Mouse (Mus musculus): ENCODE results near the gene Rgmb. TPM values are rescaled to one million over a fixed set of nuclear protein-coding genes. Genes with fewer than 3 reads are reported as not detected.
A peak's percentile ranks its signal among the peaks of the same experiment; 100 is the strongest.

Rgmb gene
- polyA plus RNA-seq, 1 experiment from 2014 or later = 12.9 TPM

- H3K36me3 ChIP-seq (ENCODE audit: control insufficient read depth, insufficient read depth, low read length) = peaks cover 13% of the 10 kb centered on the region; the same call in 1 of the 2 replicates
- WGBS = 83% methylated on average over 10 of the region's 10 CpGs
- H3K4me1 ChIP-seq (ENCODE audit: control insufficient read depth in 2 of 2, insufficient read depth in 2 of 2, low read length in 2 of 2) = peaks cover 9 to 40% of the 10 kb centered on the region in 2 experiments; a peak in 3 of 4 replicates
- H3K27ac ChIP-seq (replicated peaks in 1 of 2; ENCODE audit: control insufficient read depth in 1 of 2, insufficient read depth in 1 of 2, low read depth in 2 of 2, low read length in 2 of 2) = no peak overlapping the region
- H3K27me3 ChIP-seq (ENCODE audit: control insufficient read depth, insufficient read depth, low read length) = no peaks in the 10 kb centered on the region
- H3K4me2 ChIP-seq (ENCODE audit: low read length) = no peak overlapping the region
- no peaks in the 10 kb centered on the region for H3K9me3 ChIP-seq (ENCODE audit: control insufficient read depth, low read length)
- no peak overlapping the region for H3K4me3 ChIP-seq (ENCODE audit: control insufficient read depth in 1 of 2, insufficient read depth in 1 of 2, low read depth in 1 of 2, low read length in 2 of 2)
- ATAC-seq (ENCODE audit: insufficient number of reproducible peaks, insufficient read depth, low FRiP score, low read depth) = no peak
- no peak overlapping the region for H3K9ac ChIP-seq (ENCODE audit: low read length)
Observed at GRCm38 (mm10) chr17:15815312-15816018, 15.4 kb downstream of the Rgmb start.

- peak overlapping the region; percentile 1 to 51 for H3K27ac ChIP-seq (replicated peaks in 1 of 2; ENCODE audit: control insufficient read depth in 1 of 2, insufficient read depth in 1 of 2, low read depth in 2 of 2, low read length in 2 of 2)
- H3K4me2 ChIP-seq (ENCODE audit: low read length) = 0 out of 2 replicates have a peak overlapping the region, but pooled peaks have one; percentile 7
- 0 out of 2 replicates have a peak, but pooled peaks cover 8% of the 10 kb centered on the region for H3K36me3 ChIP-seq (ENCODE audit: control insufficient read depth, insufficient read depth, low read length)
- no peaks in the 10 kb centered on the region for H3K27me3 ChIP-seq (ENCODE audit: control insufficient read depth, insufficient read depth, low read length)
- H3K9ac ChIP-seq (ENCODE audit: low read length) = no peak overlapping the region; the same call in 1 of the 2 replicates
- no peak overlapping the region for H3K4me3 ChIP-seq (ENCODE audit: control insufficient read depth in 1 of 2, insufficient read depth in 1 of 2, low read depth in 1 of 2, low read length in 2 of 2)
- H3K4me1 ChIP-seq (ENCODE audit: control insufficient read depth in 2 of 2, insufficient read depth in 2 of 2, low read length in 2 of 2) = peaks cover 12 to 40% of the 10 kb centered on the region in 2 experiments
- 53% methylated on average over 3 of the region's 3 CpGs for WGBS
- no peaks in the 10 kb centered on the region for H3K9me3 ChIP-seq (ENCODE audit: control insufficient read depth, low read length)
- ATAC-seq (ENCODE audit: insufficient number of reproducible peaks, insufficient read depth, low FRiP score, low read depth) = no peak
Observed at GRCm38 (mm10) chr17:15813658-15814212, 17.1 kb downstream of the Rgmb start.

DNA sequence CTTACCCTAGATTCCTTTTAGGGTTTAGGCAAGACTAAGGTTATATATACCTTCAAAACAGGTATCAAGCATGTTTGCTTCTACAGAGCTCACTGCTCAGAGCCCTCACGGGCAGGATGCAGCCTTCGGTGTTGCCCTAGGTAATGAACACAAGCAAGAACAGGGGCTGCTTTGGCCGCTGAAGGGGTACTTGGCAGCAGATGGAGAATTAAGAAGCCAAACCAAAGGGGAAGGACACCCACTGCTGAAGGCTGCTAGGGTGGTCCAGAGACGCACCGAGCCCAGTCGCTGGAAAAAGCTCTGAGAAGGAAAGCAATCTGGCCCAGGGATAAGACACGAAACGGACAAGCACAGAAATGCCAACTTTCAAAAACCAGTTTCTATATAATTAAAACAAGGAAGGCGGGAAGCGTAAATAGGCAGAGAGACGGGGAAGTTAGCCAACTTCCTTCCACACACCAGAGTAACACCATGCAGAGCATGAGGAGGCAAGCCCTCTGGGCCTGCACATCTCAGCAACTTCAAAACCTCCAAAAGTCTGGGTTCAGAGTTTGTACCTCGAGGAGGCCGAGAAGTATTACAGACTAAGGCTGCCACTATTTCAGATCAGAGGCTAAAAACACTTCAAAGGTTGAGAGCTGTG is 18.6 kb downstream of the Rgmb start:
- Histone ChIP-seq H3K27me3 (ENCODE audit: control insufficient read depth, insufficient read depth, low read length) (no peaks in the 10 kb centered on the region), H3K9ac (ENCODE audit: low read length) (no peak overlapping the region), H3K27ac (replicated peaks in 1 of 2; ENCODE audit: control insufficient read depth in 1 of 2, insufficient read depth in 1 of 2, low read depth in 2 of 2, low read length in 2 of 2) (no peak overlapping the region), H3K4me3 (ENCODE audit: control insufficient read depth in 1 of 2, insufficient read depth in 1 of 2, low read depth in 1 of 2, low read length in 2 of 2) (no peak overlapping the region), H3K4me1 (ENCODE audit: control insufficient read depth in 2 of 2, insufficient read depth in 2 of 2, low read length in 2 of 2) (peaks cover 16 to 47% of the 10 kb centered on the region in 2 experiments), H3K36me3 (ENCODE audit: control insufficient read depth, insufficient read depth, low read length) (peaks cover 8% of the 10 kb centered on the region), H3K4me2 (ENCODE audit: low read length) (no peak overlapping the region), H3K9me3 (ENCODE audit: control insufficient read depth, low read length) (no peaks in the 10 kb centered on the region)
- ATAC-seq (ENCODE audit: insufficient number of reproducible peaks, insufficient read depth, low FRiP score, low read depth) = no peak
- 88% methylated on average over 13 of the region's 13 CpGs for WGBS

- H3K4me1 ChIP-seq (ENCODE audit: control insufficient read depth in 2 of 2, insufficient read depth in 2 of 2, low read length in 2 of 2) = peaks cover 16 to 47% of the 10 kb centered on the region in 2 experiments
Observed at GRCm38 (mm10) chr17:15809949-15810348, 20.9 kb downstream of the Rgmb start.

DNA sequence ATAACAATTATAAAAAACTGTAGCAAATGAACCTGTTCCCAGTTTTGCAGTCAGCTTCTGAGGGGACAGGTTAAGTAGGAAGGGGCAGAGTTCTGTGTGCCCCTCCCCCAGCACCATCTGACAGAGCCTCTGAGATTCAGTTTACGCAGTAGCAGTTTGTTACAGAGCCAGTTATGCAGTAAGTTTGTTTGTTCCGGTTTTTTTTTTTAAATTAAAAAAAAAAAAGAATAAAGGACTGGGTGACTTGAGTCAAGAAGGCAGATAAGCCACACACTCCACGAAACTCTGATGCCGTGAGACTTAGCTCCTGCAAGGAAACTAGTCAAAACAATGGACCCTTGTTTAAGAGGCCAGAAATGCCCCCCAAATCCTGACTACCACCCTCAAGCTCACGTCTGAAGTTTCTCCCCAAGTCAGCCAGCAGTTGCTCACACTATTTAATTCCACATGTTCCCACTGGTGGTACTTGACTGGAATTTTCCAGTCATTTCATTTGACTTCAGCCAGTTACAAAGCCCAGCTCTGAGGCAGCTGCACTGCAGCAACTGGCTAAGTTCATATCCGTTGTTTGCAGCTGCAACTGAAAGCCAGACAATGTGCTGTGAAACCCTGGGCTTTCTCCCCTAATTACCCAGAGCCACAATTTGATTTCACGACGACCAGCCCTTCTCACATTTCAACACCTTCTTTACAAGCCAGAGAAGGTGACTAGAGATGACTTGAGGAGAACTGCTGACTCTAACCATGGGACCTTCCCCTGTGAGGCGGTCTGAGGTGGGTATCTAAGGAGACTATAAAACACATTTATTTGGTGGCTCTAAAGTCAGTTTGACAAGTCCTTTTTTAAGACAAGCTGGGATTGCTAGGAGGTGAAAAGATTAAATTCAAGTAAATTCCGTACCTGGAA is 22.1 kb downstream of the Rgmb start:
- no peak for ATAC-seq (ENCODE audit: insufficient number of reproducible peaks, insufficient read depth, low FRiP score, low read depth)
- Histone ChIP-seq H3K27ac (replicated peaks in 1 of 2; ENCODE audit: control insufficient read depth in 1 of 2, insufficient read depth in 1 of 2, low read depth in 2 of 2, low read length in 2 of 2) (peak overlapping the region; percentile 11 to 40; a peak in 2 of 4 replicates), H3K36me3 (ENCODE audit: control insufficient read depth, insufficient read depth, low read length) (peaks cover 21% of the 10 kb centered on the region), H3K9me3 (ENCODE audit: control insufficient read depth, low read length) (no peaks in the 10 kb centered on the region), H3K9ac (ENCODE audit: low read length) (no peak overlapping the region; the same call in 1 of the 2 replicates), H3K27me3 (ENCODE audit: control insufficient read depth, insufficient read depth, low read length) (no peaks in the 10 kb centered on the region), H3K4me3 (ENCODE audit: control insufficient read depth in 1 of 2, insufficient read depth in 1 of 2, low read depth in 1 of 2, low read length in 2 of 2) (no peak overlapping the region), H3K4me1 (ENCODE audit: control insufficient read depth in 2 of 2, insufficient read depth in 2 of 2, low read length in 2 of 2) (peaks cover 10 to 36% of the 10 kb centered on the region in 2 experiments), H3K4me2 (ENCODE audit: low read length) (peak overlapping the region; percentile 9; the same call in 1 of the 2 replicates)
- WGBS = 21% methylated on average over 10 of the region's 10 CpGs

More at GRCm38 (mm10) chr17:15809949-15810348, 20.9 kb downstream of the Rgmb start:
- H3K4me2 ChIP-seq (ENCODE audit: low read length) = no peak overlapping the region
- no peaks in the 10 kb centered on the region for H3K27me3 ChIP-seq (ENCODE audit: control insufficient read depth, insufficient read depth, low read length)
- peaks cover 21% of the 10 kb centered on the region for H3K36me3 ChIP-seq (ENCODE audit: control insufficient read depth, insufficient read depth, low read length)
- H3K9ac ChIP-seq (ENCODE audit: low read length) = no peak overlapping the region
- ATAC-seq (ENCODE audit: insufficient number of reproducible peaks, insufficient read depth, low FRiP score, low read depth) = no peak
- H3K4me3 ChIP-seq (ENCODE audit: control insufficient read depth in 1 of 2, insufficient read depth in 1 of 2, low read depth in 1 of 2, low read length in 2 of 2) = no peak overlapping the region
- no peaks in the 10 kb centered on the region for H3K9me3 ChIP-seq (ENCODE audit: control insufficient read depth, low read length)
- 95% methylated on average over 2 of the region's 2 CpGs for WGBS
- no peak overlapping the region for H3K27ac ChIP-seq (replicated peaks in 1 of 2; ENCODE audit: control insufficient read depth in 1 of 2, insufficient read depth in 1 of 2, low read depth in 2 of 2, low read length in 2 of 2)

DNA sequence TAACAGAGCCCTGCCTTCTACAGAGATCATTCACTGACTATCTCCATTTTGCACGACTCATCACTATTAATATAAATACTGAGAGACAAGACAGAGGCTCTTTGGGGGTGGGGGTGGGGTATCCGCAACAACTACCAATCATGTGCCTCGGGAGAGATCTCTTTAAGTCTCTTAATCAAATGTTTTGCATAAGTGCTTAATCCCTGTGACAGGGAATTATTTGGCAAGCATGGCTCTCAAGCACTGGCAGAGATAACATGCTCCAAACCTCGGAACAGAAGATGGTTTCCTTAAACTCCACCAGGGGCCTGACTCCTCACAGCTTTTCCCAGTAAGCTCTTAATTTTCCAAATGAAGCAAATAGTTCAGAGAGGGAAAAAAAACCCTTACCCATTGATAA is 22.8 kb downstream of the Rgmb start:
- H3K36me3 ChIP-seq (ENCODE audit: control insufficient read depth, insufficient read depth, low read length) = peaks cover 21% of the 10 kb centered on the region
- H3K9ac ChIP-seq (ENCODE audit: low read length) = no peak overlapping the region; the same call in 1 of the 2 replicates
- peak overlapping the region; percentile 9; the same call in 1 of the 2 replicates for H3K4me2 ChIP-seq (ENCODE audit: low read length)
- no peaks in the 10 kb centered on the region for H3K27me3 ChIP-seq (ENCODE audit: control insufficient read depth, insufficient read depth, low read length)
- ATAC-seq (ENCODE audit: insufficient number of reproducible peaks, insufficient read depth, low FRiP score, low read depth) = no peak
- no peaks in the 10 kb centered on the region for H3K9me3 ChIP-seq (ENCODE audit: control insufficient read depth, low read length)
- no peak overlapping the region for H3K27ac ChIP-seq (replicated peaks in 1 of 2; ENCODE audit: control insufficient read depth in 1 of 2, insufficient read depth in 1 of 2, low read depth in 2 of 2, low read length in 2 of 2)
- WGBS = 30% methylated on average over 4 of the region's 4 CpGs
- no peak overlapping the region for H3K4me3 ChIP-seq (ENCODE audit: control insufficient read depth in 1 of 2, insufficient read depth in 1 of 2, low read depth in 1 of 2, low read length in 2 of 2)
- peaks cover 10 to 30% of the 10 kb centered on the region in 2 experiments for H3K4me1 ChIP-seq (ENCODE audit: control insufficient read depth in 2 of 2, insufficient read depth in 2 of 2, low read length in 2 of 2)
